Mouse (Mus musculus): ENCODE measurements around the gene Gm10591.
"Not testable (repeated sequence)": the region's sequence is repeated elsewhere in the genome, so short reads cannot be mapped to it uniquely, and the experiment has no call there.

Gene Gm10591

DNA sequence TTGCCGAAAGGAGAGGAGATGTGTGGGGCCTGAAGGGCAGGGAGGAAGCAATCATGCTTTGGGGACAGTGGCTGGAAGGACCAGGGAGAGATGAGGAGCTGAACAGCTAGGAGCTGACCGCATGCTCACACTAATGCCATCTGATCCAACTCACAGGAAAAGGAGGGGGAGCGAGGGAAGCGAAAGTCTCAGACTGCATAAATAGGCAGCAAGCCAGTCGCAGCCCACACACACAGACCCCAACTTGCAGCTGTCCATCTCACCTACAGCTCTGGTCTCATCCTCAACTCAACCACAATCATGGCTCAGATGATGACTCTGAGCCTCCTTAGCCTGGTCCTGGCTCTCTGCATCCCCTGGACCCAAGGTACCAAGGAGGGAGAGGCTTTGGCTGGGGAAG lies at the start of gene Gm10591:
Gene Gm10591, plus strand, starts transcription at position 301 of the 400 bp plus-strand sequence.
- not testable (repeated sequence) for DNase-seq (ENCODE audit: low spot score)

DNA sequence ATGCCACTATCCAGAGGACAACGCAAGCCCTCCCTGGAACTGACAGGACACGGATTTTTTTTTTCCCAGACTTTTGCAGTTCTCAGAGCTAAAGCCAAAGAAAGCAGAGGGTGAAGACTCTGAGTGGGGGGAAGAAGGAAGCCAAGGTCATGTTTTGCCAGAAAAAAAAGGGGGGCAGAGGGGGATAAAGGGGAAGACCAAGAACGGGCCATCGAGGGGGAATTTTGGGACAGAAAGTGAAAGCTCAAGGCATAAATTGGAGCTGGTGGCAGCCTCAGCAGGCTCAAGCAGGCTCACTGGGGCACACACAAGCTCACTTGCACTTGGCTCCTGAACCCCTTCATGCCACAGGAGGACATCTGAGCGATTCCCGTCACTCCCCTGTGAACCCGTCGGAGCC lies 17.4 kb downstream of the Gm10591 start, which contains the start of gene Gm2564:
Gene Gm2564, plus strand, starts transcription at position 301 of the 400 bp plus-strand sequence.
- not testable (repeated sequence) for DNase-seq (ENCODE audit: low spot score)

DNA sequence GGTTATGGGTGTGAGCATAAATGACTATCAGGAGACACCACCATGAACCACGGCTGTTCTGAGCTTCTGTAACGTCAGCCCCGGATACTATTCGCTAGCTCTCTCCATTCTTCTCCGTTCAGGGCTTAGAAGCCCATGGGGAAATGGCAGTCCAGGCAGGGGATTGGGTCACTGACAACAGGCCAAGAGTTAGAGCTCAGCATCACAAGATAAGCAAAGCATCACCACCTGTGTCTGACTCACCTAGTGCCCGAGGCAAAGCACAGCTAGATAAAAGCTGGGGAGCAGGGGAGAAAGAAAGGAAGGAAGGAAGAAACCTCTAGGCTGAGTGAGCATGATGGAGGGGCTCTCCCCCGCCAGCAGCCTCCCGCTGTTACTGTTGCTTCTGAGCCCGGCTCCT lies 43.0 kb downstream of the Gm10591 start, which contains the start of gene Ccl27b:
Gene Ccl27b, plus strand, starts transcription at position 301 of the 400 bp plus-strand sequence.
- DNase-seq (ENCODE audit: low spot score) = not testable (repeated sequence)

DNA sequence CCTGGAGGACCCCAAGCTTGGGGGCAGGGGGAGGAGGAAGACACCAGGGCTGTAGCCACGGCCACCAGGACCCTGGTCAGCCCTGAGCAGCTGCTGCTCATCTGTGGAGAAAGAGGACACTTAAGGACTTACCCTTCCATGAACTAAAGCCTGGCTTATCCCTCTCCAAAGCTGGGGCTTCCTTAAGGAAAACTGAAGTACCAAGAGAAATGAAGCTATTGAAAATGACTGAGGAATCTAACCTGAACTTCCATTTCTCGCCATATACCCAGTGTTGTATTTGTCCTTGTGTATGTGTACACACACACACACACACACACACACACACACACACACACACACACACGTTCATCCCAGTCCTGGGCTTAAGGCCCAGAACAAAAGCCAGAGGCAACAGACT lies 49.8 kb downstream of the Gm10591 start, which contains the start of gene Il11ra2:
Gene Il11ra2, minus strand, starts transcription at position 101 of the 400 bp plus-strand sequence.
- not testable (repeated sequence) for DNase-seq (ENCODE audit: low spot score)
